Mouse (Mus musculus) erythroblast, embryonic 14.5 days (primary cell): ENCODE data around the gene Tm9sf1.

Experiments used
- GATA1 ChIP-seq: IDR thresholded peaks from 2 replicates; pipeline ENCODE4 v1.6.1; 2012; ENCODE audit warnings: low read length, inconsistent platforms, mixed read lengths
- TAL1 ChIP-seq: IDR thresholded peaks from 3 replicates; pipeline ENCODE4 v1.6.1; 2012; ENCODE audit warnings: low read length, inconsistent platforms, mixed read lengths

GRCm38 (mm10) chr14:55598521-55599390 is 44.9 kb downstream of the Tm9sf1 start:
- TF ChIP-seq GATA1 (no peak), TAL1 (no peak)
